Mouse (Mus musculus) intestine, postnatal 0 days (tissue): ENCODE results near the gene Zfp143. TPM values are rescaled to one million over a fixed set of nuclear protein-coding genes. Genes with fewer than 3 reads are reported as not detected.
"Not testable (repeated sequence)": the region's sequence is repeated elsewhere in the genome, so short reads cannot be mapped to it uniquely, and the experiment has no call there.

ENCODE experiments used
- ATAC-seq: fragments of 200-750 bp; cut with Nextera tagmentation; 2 replicates; pipeline ENCODE4 v1.8.0; 2017; ENCODE audit warnings: mild to moderate bottlenecking, moderate TSS enrichment, moderate library complexity
- H3K27ac ChIP-seq: fragments of 300-500 bp; sonication (generic); 2 replicates; pipeline ENCODE4 v1.5.1; 2014; ENCODE audit warnings: mild to moderate bottlenecking, low read depth, low read length, moderate library complexity
- H3K27me3 ChIP-seq: fragments of 300-500 bp; sonication (generic); replicated peaks from 2 replicates; pipeline ENCODE4 v1.6.1; 2014; ENCODE audit warnings: low read length, mixed read lengths; ENCODE audit not compliant: control insufficient read depth, insufficient read depth
- H3K36me3 ChIP-seq: fragments of 300-500 bp; sonication (generic); 2 replicates; pipeline ENCODE4 v1.6.1; 2014; ENCODE audit warnings: mild to moderate bottlenecking, moderate library complexity; ENCODE audit not compliant: control insufficient read depth, insufficient read depth
- H3K4me1 ChIP-seq: fragments of 300-500 bp; sonication (generic); replicated peaks from 2 replicates; pipeline ENCODE4 v1.6.1; 2014; ENCODE audit warnings: antibody characterized with exemption, low read length, mixed read lengths; ENCODE audit not compliant: control insufficient read depth, insufficient read depth
- H3K4me2 ChIP-seq: fragments of 300-500 bp; sonication (generic); replicated peaks from 2 replicates; pipeline ENCODE4 v1.6.1; 2014; ENCODE audit warnings: low read depth, mild to moderate bottlenecking, moderate library complexity
- H3K4me3 ChIP-seq: fragments of 300-500 bp; sonication (generic); 2 replicates; pipeline ENCODE4 v1.5.1; 2014; ENCODE audit warnings: low read depth, low read length
- H3K9ac ChIP-seq: fragments of 300-500 bp; sonication (generic); 2 replicates; pipeline ENCODE4 v1.6.1; 2014; ENCODE audit warnings: mild to moderate bottlenecking, low read depth, low read length
- H3K9me3 ChIP-seq: fragments of 300-500 bp; sonication (generic); 2 replicates; pipeline ENCODE4 v1.6.1; 2016; ENCODE audit warnings: mixed run types; ENCODE audit not compliant: control insufficient read depth
- CTCF ChIP-seq: sonication (generic); IDR thresholded peaks from 2 replicates; pipeline ENCODE4 v1.5.1; 2016; ENCODE audit warnings: low read depth, mild to moderate bottlenecking, control low read depth, antibody characterized with exemption, moderate library complexity
- WGBS: fragments of 180-500 bp; shearing (Covaris S2); extraction: QIAGEN DNeasy Blood & Tissue Kit; methylation state at CpG from one replicate; pipeline ENCODE4 v1.1.7; 2014; 5-methylcytosine and 5-hydroxymethylcytosine counted together
- polyA plus RNA-seq: library from polyadenylated mRNA; unstranded; fragments of >200 nt; fragmentation: Nextera tagmentation; extraction: Ambion mirVana; gene quantifications from 2 replicates; pipeline ENCODE4 v1.2.1, GENCODE M21; 2015

Gene Zfp143
- polyA plus RNA-seq, 1 experiment from 2014 or later = 7.0 TPM

GRCm38 (mm10) chr7:110026594-110026993 lies 34.4 kb upstream of the Zfp143 start:
- Histone ChIP-seq H3K27me3 (no peaks in the 10 kb centered on the region), H3K4me2 (no peak overlapping the region), H3K36me3 (peaks cover 20% of the 10 kb centered on the region), H3K4me3 (no peak overlapping the region), H3K4me1 (no peaks in the 10 kb centered on the region), H3K27ac (no peak overlapping the region), H3K9me3 (no peaks in the 10 kb centered on the region), H3K9ac (no peak overlapping the region)
- 76% methylated on average over 2 of the region's 2 CpGs for WGBS
- TF ChIP-seq CTCF = no peak
- no peak for ATAC-seq

- H3K27ac ChIP-seq = no peak overlapping the region
- 65% methylated on average over 1 of the region's 1 CpGs for WGBS
- H3K9ac ChIP-seq = no peak overlapping the region
- H3K27me3 ChIP-seq = no peaks in the 10 kb centered on the region
- no peak for TF ChIP-seq CTCF
- no peak overlapping the region for H3K4me2 ChIP-seq
- peaks cover 35% of the 10 kb centered on the region for H3K36me3 ChIP-seq
- ATAC-seq = no peak
- no peak overlapping the region for H3K4me3 ChIP-seq
- no peaks in the 10 kb centered on the region for H3K4me1 ChIP-seq
- H3K9me3 ChIP-seq = no peaks in the 10 kb centered on the region
Observed at GRCm38 (mm10) chr7:110028826-110029225, 32.2 kb upstream of the Zfp143 start.

- H3K36me3 ChIP-seq = peaks cover 35% of the 10 kb centered on the region
- H3K4me1 ChIP-seq = no peaks in the 10 kb centered on the region
- H3K4me3 ChIP-seq = no peak overlapping the region
- TF ChIP-seq CTCF = no peak
- H3K9me3 ChIP-seq = no peaks in the 10 kb centered on the region
- WGBS = 78% methylated on average over 3 of the region's 3 CpGs
- H3K27ac ChIP-seq = no peak overlapping the region
- no peak overlapping the region for H3K9ac ChIP-seq
- no peaks in the 10 kb centered on the region for H3K27me3 ChIP-seq
- no peak for ATAC-seq
- H3K4me2 ChIP-seq = no peak overlapping the region
Observed at GRCm38 (mm10) chr7:110030342-110030741, 30.7 kb upstream of the Zfp143 start.

- H3K9me3 ChIP-seq, H3K4me3 ChIP-seq, H3K4me2 ChIP-seq, ATAC-seq, H3K4me1 ChIP-seq, H3K27ac ChIP-seq, H3K9ac ChIP-seq, H3K27me3 ChIP-seq: not testable (repeated sequence)
- peaks cover 21% of the 10 kb centered on the region for H3K36me3 ChIP-seq
- 98% methylated on average over 2 of the region's 2 CpGs for WGBS
Observed at GRCm38 (mm10) chr7:110057723-110058122, 3.3 kb upstream of the Zfp143 start.

- no peak overlapping the region for H3K9ac ChIP-seq
- peak; percentile 59 for TF ChIP-seq CTCF
- no peak overlapping the region for H3K4me2 ChIP-seq
- ATAC-seq = no peak
- H3K36me3 ChIP-seq = peaks cover 9% of the 10 kb centered on the region
- no peaks in the 10 kb centered on the region for H3K27me3 ChIP-seq
- 83% methylated on average over 12 of the region's 12 CpGs for WGBS
- H3K4me1 ChIP-seq = peaks cover 6% of the 10 kb centered on the region; the same call in 1 of the 2 replicates
- H3K4me3 ChIP-seq = no peak overlapping the region
- H3K9me3 ChIP-seq = no peaks in the 10 kb centered on the region
- H3K27ac ChIP-seq = no peak overlapping the region
Observed at GRCm38 (mm10) chr7:110059092-110059785, 1.8 kb upstream of the Zfp143 start.

- WGBS = 15% methylated on average over 5 of the region's 5 CpGs
- H3K4me2 ChIP-seq = peak overlapping the region; percentile 64
- no peak for TF ChIP-seq CTCF
- H3K4me3 ChIP-seq = peak overlapping the region; percentile 61
- H3K36me3 ChIP-seq = peaks cover under 1% of the 10 kb centered on the region
- no peaks in the 10 kb centered on the region for H3K27me3 ChIP-seq
- H3K9ac ChIP-seq = peak overlapping the region; percentile 81
- peak overlapping the region; percentile 94; the same call in 1 of the 2 replicates for H3K27ac ChIP-seq
- H3K4me1 ChIP-seq = peaks cover 6% of the 10 kb centered on the region; the same call in 1 of the 2 replicates
- no peaks in the 10 kb centered on the region for H3K9me3 ChIP-seq
- no peak for ATAC-seq
Observed at GRCm38 (mm10) chr7:110060106-110060668, 830 bp upstream of the Zfp143 start.
